Mouse (Mus musculus): ENCODE data around the gene Gm20388.

The Gm20388 gene

DNA sequence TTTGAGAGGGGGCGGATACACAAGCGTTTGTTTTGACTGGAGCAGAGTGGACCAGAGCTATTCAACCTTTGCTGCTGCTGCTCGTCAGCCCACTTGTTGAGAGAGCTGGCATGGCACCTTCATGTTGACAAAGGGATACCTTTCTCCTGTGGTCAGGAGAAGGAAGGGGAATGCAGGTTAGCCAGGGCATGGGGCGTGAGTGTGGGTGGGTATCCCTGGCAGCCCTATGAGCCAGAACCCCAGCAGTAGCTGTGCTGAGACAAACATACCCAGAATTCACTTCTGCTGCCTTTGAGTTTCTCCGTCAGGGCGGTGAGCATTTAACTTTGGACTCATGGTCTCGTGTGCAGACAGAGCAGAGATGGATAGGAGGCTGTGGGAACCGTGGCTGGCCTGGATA, 3747.2 kb downstream of the Gm20388 start:
- DNase-seq (ENCODE audit: low read depth, low spot score), result no peak

DNA sequence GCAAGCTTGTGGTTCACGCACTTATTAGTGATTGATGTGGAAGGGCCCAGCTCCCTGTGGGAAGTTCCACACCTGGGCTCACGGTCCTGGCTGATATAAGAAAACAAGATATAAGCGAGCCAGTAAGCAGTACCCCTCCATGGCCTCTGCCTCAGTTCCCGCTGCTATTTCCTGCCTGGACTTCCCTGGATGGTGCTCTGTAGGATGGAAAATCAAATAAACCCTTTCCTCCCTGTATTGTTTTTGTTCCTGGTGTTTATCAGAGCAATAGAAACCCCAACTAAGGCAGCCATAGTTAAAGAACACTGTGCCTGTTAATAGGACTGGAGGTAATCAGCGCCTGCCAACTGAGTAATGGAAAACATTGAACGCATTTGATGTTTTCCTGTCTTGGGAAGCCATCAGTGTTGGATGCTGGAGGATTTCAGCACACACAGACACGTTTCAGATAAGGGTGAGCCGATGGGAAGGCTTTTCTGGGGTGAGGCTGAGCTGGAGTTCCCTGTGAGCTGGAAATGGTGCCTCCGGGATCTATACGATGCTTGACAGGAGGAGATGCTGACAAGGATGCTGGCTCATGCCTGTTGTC, 3748.9 kb downstream of the Gm20388 start:
- DNase-seq (ENCODE audit: low read depth, low spot score), result no peak

DNA sequence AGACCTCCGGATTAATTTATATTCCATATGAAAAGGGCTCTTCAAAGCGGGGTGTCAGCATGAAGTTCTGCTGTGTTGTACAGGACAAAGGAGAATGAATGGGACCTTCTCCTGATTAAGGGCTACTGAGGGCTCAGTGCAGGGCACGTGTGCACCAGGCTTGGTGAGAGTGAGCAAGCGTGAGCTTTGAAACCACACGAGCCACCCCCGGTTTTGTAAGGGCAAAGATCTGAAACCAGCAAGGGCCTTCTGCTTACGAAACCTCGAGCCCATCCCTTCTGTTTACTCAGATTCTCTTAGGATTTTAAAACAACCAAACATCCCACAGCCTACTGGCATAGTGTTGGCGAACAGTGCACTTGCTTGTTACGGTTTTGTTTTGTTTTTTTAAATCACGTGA, 3750.9 kb downstream of the Gm20388 start:
- no peak for DNase-seq (ENCODE audit: low read depth, low spot score)

DNA sequence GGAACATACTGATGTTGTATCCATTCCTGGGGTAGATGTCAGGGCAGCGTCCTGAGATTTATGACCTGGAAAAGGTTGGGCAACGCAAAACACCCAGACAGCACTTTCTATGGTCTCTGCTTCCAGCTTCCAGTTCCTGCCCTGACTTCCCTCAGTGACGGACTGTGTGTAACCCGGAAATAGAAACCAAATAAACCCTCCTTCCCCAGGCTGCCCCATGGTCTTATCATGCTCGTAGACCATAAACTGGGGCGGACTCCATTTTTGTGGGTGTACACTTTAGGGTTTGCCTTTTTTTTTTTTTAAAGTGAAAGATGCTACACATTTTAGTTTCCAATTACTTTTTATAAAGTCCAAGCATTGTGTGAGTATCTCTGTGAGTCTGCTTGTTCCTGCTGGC, 3754.9 kb downstream of the Gm20388 start:
- DNase-seq (ENCODE audit: low read depth, low spot score), result no peak

DNA sequence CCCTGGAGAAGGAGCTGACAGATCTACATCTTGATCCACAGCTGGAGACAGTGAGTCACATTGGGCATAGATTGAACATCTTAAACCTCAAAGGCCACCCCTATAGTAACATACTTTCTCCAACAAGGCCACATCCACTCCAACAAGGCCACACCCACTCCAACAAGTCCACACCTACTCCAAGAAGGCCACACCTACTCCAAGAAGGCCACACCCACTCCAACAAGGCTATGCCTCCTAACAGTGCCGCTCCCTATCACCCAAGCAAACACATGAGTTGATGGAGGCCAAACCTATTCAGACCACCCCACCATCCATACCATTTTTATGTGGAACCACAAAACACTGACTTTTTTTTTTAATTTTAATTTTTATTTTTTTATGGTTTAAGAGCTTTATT, 3756.2 kb downstream of the Gm20388 start:
- no peak for DNase-seq (ENCODE audit: low read depth, low spot score)

DNA sequence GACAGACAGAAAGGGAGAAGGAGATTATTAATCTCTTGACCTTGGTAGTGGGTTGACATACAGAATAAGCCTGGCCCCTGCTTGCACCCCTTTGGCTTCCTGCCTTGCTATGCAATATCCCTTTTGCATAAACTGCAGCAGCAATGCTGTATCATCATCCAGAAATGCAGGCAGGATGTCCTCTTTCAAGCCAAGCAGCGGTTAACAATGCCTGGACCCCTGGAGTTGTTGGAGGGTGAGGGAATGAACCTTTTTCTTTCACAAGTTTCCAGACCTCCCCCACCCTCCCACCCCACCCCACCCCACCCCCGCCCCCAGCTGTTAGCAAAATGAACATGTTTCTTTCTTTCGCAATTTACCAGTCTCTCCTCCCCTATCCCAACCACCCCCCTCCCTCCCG, 3758.0 kb downstream of the Gm20388 start:
- no peak for DNase-seq (ENCODE audit: low read depth, low spot score)

DNA sequence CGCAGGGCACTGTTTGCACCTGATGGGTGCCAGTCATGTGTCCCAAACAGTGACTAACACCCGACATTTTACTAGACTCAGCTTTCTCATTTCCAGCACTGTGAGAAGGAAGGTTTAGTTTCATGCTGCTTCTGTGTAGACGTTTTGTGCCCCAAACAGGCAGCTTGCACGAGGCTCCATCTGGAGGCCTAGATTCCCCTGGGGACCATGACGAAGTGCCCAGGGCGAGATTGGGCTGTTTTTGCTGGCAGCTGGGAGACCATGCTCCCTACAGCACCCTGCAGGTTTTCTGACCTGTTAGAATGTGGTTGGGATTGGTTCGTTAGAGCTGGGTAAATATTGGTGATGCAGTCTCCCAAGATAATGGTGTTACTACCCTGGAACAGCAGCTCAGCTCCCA, 3760.1 kb downstream of the Gm20388 start:
- no peak for DNase-seq (ENCODE audit: low read depth, low spot score)

DNA sequence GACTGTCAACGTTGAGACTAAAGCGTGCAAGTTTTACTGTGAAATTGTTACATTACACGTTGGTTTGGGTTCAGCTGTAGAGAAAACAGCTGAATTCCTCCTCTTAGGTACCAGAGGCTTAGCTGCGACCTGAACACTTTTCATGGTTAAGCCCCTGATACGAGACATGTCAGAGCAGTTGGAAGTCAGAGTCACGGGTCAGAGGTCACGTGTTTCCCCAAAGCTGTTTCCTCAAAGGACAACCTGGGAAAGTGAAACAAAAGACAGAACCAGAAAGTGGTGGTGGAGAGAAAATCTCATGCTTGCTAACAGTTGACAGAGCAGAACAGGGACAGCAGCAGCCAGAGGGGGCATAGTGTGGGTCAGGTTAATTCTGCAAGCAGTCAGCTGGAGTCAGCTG, 3760.8 kb downstream of the Gm20388 start:
- DNase-seq (ENCODE audit: low read depth, low spot score), result no peak

DNA sequence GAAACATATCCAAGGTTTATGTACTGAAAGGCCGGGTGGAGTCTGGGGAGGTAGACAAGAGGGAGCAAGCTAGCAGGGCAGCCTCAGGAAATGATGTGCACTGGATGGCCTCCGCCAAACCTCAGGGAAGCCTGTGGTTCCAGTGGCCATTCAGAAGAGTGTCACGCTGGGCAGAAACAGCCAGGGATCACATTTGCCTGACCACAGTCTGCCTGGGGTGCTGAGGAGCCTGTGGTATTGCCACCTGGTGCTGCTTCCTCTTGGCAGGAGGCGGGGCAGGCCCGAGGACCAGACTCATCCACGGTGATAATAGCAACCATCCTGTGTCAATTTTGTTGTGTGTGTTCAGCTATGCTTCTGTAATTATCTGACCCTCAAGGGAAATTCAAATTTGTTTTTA, 3762.0 kb downstream of the Gm20388 start:
- no peak for DNase-seq (ENCODE audit: low read depth, low spot score)

DNA sequence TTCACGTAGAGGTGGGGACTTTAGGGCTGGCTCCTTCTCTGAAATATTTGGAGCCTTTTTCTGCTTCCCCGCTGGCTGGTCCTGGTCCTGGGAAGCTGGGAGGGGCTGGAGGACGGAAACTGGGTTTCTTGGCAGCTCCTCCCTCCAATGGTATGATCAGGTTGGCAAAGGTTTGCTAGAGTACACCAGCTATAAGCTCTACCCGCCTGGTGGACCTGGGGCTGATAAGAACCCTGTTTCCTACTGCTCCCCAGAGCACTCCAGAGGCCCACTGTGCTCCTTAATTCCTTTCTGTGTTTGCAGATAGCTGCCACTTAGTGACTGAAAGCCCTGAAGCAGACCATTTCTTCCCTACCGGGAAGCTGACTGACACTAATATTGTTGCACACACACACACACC, 3765.0 kb downstream of the Gm20388 start:
- DNase-seq (ENCODE audit: low read depth, low spot score), result no peak

DNA sequence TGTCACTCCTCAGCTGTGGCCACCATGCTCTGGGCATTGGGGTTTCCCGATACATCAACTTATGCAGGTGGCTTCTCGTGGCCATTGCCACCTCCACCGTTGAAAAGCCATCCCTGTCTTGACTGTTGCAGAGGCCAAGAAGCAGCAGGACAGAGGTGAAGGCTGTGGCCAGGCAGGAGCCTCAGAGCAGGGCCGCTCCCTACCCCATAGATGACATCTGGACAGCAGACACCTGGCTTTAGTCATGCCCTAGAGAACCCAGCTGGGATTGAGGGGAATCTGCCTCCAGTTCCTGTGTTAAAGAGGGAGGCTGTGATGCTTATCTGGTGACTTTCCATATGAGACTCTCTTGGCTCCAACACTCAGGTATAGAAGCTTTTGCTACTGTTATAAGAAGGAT, 3767.7 kb downstream of the Gm20388 start:
- DNase-seq (ENCODE audit: low read depth, low spot score), result no peak

DNA sequence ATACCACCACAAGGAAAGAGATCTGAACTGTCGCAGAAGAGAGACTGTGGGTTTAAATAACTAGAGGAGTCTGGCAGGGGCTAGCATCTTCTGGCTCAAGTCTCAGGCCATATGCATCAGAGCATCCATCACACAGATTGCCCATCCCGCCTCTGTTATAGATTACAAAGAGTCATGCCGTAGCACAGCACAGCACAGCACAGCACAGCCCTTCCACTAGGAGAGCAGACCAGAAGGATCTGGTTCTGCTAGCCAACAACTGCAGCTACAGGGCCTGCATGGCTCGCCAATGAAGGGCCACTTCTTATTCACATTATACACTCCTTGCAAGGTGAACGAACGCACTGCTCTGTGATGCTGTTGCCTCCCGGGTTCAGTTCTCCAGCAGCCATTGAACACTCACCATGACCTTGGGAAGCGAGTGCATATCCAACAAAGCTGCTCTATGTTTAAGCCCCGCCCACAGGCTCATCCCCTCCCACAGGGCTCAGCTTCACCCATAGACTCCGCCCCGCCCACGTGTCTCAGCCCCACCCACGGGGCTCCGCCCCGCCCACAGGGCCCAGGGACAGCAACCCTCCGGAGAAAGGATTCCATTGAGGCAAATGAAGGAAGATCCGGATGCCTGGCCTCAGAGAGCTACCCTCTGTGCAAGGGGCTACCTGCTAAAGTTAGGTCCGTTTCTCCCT, 3771.6 kb downstream of the Gm20388 start:
- no peak for DNase-seq (ENCODE audit: low read depth, low spot score)

DNA sequence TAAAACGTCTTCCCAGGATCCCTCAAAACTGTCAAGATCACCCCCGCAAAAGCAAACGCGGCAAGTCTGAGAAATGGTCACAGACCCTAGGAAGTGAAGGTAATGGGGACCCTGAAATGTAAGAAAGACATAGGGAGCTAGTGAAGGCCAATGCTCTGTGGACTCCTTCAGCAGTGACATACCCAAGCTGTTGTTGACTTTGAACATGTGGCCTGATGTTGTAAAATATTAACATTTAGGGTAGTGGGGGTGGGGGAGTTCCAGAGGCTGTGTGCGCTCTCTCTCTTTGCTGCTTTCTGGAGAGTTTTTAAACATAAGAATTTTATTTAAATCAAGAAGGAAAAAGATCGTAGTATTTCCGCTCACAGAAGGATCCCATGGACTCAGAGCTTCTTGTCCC, 3772.7 kb downstream of the Gm20388 start:
- no peak for DNase-seq (ENCODE audit: low read depth, low spot score)

DNA sequence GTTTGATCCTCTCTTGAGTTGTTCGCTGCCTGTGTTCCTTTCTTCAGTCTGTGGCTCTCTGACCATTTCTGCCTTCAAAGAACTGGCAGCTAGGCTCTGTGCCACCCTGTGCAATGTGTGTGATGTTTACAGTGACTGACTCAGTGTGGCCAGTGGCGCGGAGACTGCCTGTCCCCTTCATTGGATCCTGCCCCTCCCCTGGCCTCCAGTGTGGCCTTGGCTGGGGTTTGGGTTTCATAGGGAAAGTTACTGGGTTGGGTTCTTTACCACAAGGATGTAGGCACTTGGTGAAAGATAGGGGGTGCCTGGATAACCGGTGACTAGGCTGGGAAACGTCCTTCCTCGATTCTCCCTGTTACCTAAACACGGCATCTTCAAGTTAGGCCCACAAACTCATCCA, 3774.2 kb downstream of the Gm20388 start:
- no peak for DNase-seq (ENCODE audit: low read depth, low spot score)

DNA sequence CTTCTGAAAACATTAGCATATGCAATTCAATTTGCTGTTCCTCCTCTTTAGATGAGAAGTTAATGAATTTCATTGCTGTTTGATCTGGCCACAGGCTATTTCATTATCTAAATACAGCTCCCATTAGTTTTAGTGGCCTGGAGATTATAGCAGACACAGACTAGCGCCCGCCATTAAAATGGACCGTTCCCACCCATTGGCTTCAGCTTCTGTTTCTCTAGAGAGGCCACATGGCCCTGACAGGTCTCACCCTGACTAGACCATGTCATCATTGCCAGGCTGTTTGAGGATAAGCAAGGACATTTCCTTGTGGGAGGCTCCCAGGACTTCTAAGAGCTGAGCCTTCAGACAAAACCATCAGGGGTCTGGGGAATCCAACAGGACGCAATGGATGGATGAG, 3774.8 kb downstream of the Gm20388 start:
- no peak for DNase-seq (ENCODE audit: low read depth, low spot score)

DNA sequence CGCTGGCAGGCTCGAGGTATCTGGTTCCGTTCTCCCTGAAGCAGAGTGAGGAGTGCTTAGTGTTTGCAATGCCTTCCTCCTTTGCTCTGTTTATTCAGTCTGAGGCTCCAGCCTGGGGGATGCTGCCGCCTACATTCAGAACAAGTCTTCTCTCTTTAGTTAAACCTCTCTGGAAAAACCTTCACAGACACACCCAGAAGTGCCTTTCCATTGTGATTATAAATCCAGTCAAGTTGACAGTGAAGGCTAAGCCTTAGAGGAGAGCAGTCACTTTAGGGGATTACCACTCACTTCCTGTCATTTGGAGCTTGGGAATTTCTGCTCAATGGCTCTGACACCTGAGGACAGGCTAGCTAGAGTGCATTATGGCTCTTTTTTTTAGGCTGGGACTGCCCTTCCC, 3777.2 kb downstream of the Gm20388 start:
- no peak for DNase-seq (ENCODE audit: low read depth, low spot score)

DNA sequence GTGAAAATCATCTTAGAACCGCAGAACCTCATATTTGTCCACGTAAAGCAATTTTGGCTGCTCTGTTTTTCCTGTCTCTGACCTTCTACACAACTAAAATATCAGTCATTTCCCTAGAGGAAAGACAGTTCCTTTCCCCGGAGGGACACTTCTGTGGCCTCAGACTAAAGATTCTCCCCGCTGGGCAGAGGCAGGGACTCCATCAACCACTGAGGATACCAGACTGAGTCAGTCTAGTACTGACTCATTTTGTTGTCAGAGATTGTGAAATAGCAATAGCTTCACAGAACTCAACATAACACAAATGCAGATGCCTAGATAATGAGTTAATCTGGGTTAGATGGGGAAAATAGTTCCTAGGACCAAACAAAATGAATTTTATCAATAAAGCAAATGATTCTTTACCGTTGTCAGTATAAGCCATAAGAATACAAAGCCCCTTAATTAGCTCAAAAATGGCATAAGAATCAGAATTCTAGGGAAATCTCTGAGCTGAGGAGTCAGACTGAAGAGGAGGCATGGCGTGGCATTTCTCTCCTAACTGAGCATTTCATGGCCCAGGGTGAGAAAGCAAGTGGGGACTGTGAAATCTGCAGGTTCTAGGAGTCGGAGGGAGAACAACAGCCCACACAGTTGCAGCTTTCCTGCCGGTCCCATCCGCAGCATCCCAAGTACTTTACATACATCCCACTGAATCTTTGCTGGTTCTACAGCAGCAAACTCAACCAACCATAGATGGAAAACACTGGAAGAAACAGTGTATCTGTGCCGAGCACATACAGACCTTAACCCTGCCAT, 3781.7 kb downstream of the Gm20388 start:
- no peak for DNase-seq (ENCODE audit: low read depth, low spot score)

DNA sequence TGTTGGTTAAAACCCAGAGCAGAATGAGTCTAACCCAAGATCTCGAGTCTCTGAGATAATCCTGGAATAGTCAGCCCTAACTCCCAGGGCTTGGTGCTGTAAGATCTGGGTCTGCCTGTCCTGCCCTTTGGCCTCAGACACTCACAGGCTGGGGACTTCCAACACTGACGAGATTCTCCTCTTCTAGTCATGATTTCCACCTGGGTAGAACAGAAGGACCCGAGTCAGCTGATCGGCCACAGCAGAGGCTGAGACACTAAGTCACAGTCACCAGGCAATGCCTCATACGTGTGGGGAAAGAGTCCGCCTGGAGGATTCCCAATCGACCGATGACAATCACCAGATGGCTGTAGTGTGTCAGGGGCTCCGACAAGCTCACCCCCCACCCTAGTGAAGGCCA, 3785.5 kb downstream of the Gm20388 start:
- no peak for DNase-seq (ENCODE audit: low read depth, low spot score)

DNA sequence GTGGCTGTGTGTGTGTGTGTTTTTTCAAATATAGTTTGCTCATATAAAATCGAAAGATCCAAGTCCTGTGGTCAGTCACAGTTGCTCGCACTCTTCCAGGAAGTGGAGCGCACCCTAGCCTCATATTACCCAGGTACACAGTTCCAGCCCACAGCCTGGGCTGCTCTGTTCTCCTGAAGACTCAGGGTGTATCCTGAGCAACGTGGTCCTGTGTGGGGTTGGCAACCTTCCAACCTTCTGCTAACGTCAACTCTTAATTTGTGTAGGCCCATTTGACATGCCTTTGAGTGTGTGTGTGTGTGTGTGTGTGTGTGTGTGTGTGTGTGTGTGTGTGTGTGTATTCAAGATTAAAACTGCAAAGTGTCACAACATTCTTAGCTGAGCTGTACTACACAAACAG, 3786.7 kb downstream of the Gm20388 start:
- DNase-seq (ENCODE audit: low read depth, low spot score), result no peak

DNA sequence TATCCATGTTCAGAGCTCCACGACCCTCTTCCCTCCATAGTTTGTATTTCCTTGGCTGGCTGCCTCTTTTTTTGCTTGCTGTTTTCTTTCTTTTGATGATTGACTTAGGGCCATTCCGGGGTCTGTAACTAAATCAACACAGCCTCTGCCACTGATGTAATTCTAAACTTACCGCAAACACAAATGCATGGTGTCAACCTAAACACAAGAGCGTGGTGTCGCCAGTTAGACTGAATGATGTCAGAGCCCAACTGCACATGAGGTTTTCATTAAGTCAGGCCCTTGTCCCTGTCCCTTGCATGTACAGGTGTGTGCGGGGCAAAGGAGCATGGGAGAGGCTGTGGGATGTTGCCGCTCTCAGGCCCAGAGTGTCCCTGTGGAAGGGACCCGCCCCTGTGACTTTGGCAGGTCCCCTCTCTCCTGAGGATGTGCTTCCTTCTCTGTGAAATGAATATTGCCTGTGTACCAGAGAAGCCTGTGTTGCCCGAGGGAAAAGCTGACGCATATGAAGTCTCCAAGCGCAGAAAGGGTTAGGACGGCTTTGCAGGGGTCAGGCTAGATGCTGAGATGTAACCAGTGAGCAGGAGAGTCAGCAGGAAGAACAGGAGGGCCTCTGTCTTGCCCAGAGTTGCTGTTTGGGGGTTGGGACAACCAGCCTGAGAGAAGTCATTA, 3789.9 kb downstream of the Gm20388 start:
- DNase-seq (ENCODE audit: low read depth, low spot score), result no peak

DNA sequence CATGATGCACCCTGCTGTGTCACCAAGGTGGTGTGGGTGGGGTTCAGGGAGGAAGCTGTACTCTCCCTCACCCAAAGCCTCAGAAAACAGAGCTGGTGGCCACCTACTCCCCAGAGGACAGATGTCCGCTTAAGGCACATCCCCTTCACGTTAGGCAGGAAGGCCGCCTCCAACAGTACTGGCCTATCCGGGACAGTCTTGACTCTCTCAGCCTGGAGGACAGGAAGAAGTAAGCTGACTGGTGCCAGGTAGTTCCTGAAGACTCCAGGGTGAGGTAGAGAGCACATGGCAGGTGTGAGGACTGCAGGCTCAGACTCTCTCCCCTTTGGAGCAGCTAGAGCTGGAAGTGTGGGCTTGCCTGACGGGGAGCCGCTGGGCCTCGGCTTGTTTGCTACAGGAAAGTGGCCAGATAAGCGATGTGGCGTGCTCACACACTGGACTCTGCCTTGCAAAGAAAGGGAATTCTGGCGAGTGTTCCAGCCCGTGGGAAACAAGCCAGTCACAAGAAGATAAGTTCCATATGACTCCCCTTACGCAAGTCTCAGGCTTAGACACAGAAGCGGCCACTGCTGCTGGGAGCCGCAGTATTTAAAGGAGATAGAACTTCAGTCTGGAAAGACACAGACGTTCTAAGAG, 3791.4 kb downstream of the Gm20388 start:
- no peak for DNase-seq (ENCODE audit: low read depth, low spot score)

DNA sequence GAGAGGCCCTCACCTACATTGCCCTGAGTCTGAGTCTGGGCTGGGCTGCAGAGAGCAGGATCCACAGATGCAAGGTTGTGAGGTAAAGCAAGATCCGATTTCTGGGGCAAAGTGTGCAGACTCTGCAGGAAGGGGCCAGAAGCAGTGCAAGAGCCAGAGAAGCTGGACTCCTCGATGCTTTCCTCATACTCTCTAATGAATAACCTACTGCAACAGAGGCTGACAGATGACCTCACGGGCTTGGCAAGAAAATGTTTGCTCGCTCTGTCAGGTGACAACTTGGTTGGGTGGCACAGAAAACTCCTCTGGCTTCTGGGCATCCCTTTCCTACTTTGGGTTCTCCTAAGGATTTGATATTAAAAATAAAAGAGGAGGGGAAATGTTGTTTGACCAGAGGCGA, 3794.7 kb downstream of the Gm20388 start:
- DNase-seq (ENCODE audit: low read depth, low spot score), result no peak

All from retina, adult 2 months (tissue).